25 mouse cellular contexts compared by ENCODE assay signal in the genomic region with DNA sequence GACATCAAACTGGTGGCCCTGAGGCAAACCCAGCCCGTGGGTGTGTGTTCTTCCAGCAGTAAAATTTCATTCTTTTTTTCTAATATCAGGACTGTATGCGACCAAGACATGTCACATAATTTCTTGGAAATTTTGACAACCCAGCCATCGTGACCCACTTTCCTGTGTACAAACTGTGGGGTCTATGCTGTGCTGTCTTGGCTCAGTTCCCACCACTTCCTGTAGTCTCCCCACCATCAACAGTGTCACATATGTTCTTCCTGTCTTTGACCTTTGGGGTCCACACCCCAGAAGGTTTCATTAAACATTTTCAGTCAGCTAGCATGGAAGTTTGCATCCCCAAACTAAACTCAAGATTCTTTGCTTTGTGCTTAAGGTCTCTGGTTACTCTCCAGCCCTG. TPM values are rescaled to one million over a fixed set of nuclear protein-coding genes. Genes with fewer than 3 reads are reported as not detected.
DNase-seq lines count a peak whose midpoint lies in the region; ATAC-seq and TF ChIP-seq lines count a peak whose summit lies in the region.
"Had no signal": no experiment of that assay in that cellular context is flagged by ENCODE, and none has a peak within 500 bp of the region (broad histone marks: within the 10 kb centered on the region; RNA-seq: fewer than 3 reads in every experiment).

No protein-coding gene starts in this region.

- H3K36me3 ChIP-seq in thymus, adult 2 months (ENCODE audit: control insufficient read depth, insufficient read depth, low read length), result no peaks in the 10 kb centered on the region
- no peaks in the 10 kb centered on the region for H3K36me3 ChIP-seq in small intestine, adult 2 months (ENCODE audit: control insufficient read depth, insufficient read depth, low read length)
- H3K36me3 ChIP-seq in hindbrain, embryonic 14.5 days (replicated peaks; ENCODE audit: control insufficient read depth, insufficient read depth), result no peaks in the 10 kb centered on the region
- H3K36me3 ChIP-seq: embryonic facial prominence, embryonic 12.5 days; embryonic facial prominence, embryonic 15.5 days; hindbrain, embryonic 10.5 days; hindbrain, embryonic 13.5 days had no signal

- no peak for ATAC-seq in hindbrain, embryonic 14.5 days (ENCODE audit: low FRiP score)
- ATAC-seq: forebrain, embryonic 14.5 days; forebrain, postnatal 0 days; hindbrain, postnatal 0 days had no signal

- peaks cover 36% of the 10 kb centered on the region for H3K4me1 ChIP-seq in thymus, adult 2 months (replicated peaks; ENCODE audit: control insufficient read depth, insufficient read depth, low read length)
- H3K4me1 ChIP-seq in small intestine, adult 2 months (ENCODE audit: control insufficient read depth, insufficient read depth, insufficient read length, low read length), result peaks cover 3% of the 10 kb centered on the region; the same call in 1 of the 2 replicates
- peaks cover 13% of the 10 kb centered on the region; the same call in 1 of the 2 replicates for H3K4me1 ChIP-seq in hindbrain, embryonic 14.5 days (replicated peaks; ENCODE audit: control insufficient read depth, insufficient read depth, low read length)

- peak overlapping the region; percentile 93 for H3K27ac ChIP-seq in thymus, adult 2 months (ENCODE audit: control insufficient read depth, insufficient read depth, low read length)
- 0 out of 2 replicates have a peak overlapping the region, but pooled peaks have one; percentile 1 for H3K27ac ChIP-seq in small intestine, adult 2 months (ENCODE audit: insufficient read depth, low read depth, low read length)
- no peak overlapping the region for H3K27ac ChIP-seq in hindbrain, embryonic 14.5 days
- H3K27ac ChIP-seq: embryonic facial prominence, embryonic 12.5 days; embryonic facial prominence, embryonic 15.5 days; gastrocnemius, adult 2 months; hindbrain, embryonic 10.5 days; hindbrain, embryonic 13.5 days; hindbrain, postnatal 0 days had no signal

- H3K4me2 ChIP-seq in hindbrain, embryonic 14.5 days (replicated peaks), result no peak overlapping the region
- H3K4me2 ChIP-seq: embryonic facial prominence, embryonic 12.5 days; embryonic facial prominence, embryonic 15.5 days; heart, embryonic 11.5 days; hindbrain, embryonic 13.5 days had no signal

- H3K4me3 ChIP-seq in thymus, adult 2 months (ENCODE audit: control insufficient read depth, insufficient read depth, low read length), result no peak overlapping the region
- no peak overlapping the region for H3K4me3 ChIP-seq in small intestine, adult 2 months (ENCODE audit: low read depth, low read length)
- no peak overlapping the region for H3K4me3 ChIP-seq in hindbrain, embryonic 14.5 days (replicated peaks; ENCODE audit: low read length)
- H3K4me3 ChIP-seq: embryonic facial prominence, embryonic 12.5 days; embryonic facial prominence, embryonic 15.5 days; gastrocnemius, adult 2 months; hindbrain, embryonic 10.5 days; hindbrain, embryonic 13.5 days had no signal

- H3K9ac ChIP-seq in hindbrain, embryonic 14.5 days, result no peak overlapping the region
- H3K9ac ChIP-seq: embryonic facial prominence, embryonic 12.5 days; embryonic facial prominence, embryonic 15.5 days; forebrain, postnatal 0 days; hindbrain, embryonic 13.5 days had no signal

- no peak for TF ChIP-seq CTCF in thymus, adult 2 months (IDR thresholded peaks at IDR 0.05; ENCODE audit: borderline replicate concordance, control insufficient read depth, extremely low read depth, insufficient read depth, low read length, poor library complexity)
- TF ChIP-seq CTCF in small intestine, adult 2 months (IDR thresholded peaks at IDR 0.05; ENCODE audit: extremely low read depth, insufficient read length, insufficient replicate concordance, low read depth, low read length), result no peak

- no peaks in the 10 kb centered on the region for H3K27me3 ChIP-seq in thymus, adult 2 months (ENCODE audit: control insufficient read depth, insufficient read depth, low read length)
- H3K27me3 ChIP-seq in small intestine, adult 2 months (ENCODE audit: control insufficient read depth, insufficient read depth, low read length), result no peaks in the 10 kb centered on the region
- H3K27me3 ChIP-seq in hindbrain, embryonic 14.5 days (ENCODE audit: control insufficient read depth, insufficient read depth, low read length), result no peaks in the 10 kb centered on the region
- H3K27me3 ChIP-seq: embryonic facial prominence, embryonic 12.5 days; embryonic facial prominence, embryonic 15.5 days; hindbrain, embryonic 13.5 days had no signal

- DNase-seq in thymus, adult 2 months, result peak; percentile 32
- no peak for DNase-seq in thymus, postnatal 4 days
- DNase-seq in thymus, postnatal 25 days, result peak; percentile 34
- DNase-seq in hindbrain, embryonic 14.5 days (ENCODE audit: low spot score), result no peak
- DNase-seq in kidney, adult 11 months, result no peak
- DNase-seq: adrenal gland, postnatal 10 days; adrenal gland, postnatal 36 days; cerebellum, adult 11 months; cerebellum, adult 2 months; cerebellum, adult 9-11 months; cerebellum, postnatal 25 days; forebrain, postnatal 0 days; gastrocnemius, adult 2 months; gastrocnemius, postnatal 14 days; heart, postnatal 36 days had no signal

- 22% methylated on average over 3 of the region's 3 CpGs for WGBS in thymus, adult 2 months
- 69% methylated on average over 3 of the region's 3 CpGs for WGBS in small intestine, adult 2 months
- 72% methylated on average over 3 of the region's 3 CpGs for WGBS in hindbrain, embryonic 14.5 days

- H3K9me3 ChIP-seq in hindbrain, embryonic 14.5 days (ENCODE audit: control insufficient read depth, low read length), result no peaks in the 10 kb centered on the region
- H3K9me3 ChIP-seq: embryonic facial prominence, embryonic 12.5 days; embryonic facial prominence, embryonic 15.5 days; hindbrain, embryonic 10.5 days; hindbrain, embryonic 13.5 days had no signal

- no peak for TF ChIP-seq POLR2A in thymus, adult 2 months (IDR thresholded peaks at IDR 0.05; ENCODE audit: control insufficient read depth, extremely low read depth, insufficient read depth, low read length, poor library complexity)
- no peak for TF ChIP-seq POLR2A in small intestine, adult 2 months (IDR thresholded peaks at IDR 0.05; ENCODE audit: low read depth, low read length)

RNA-seq across cellular contexts. Expression of gene Iyd, which starts 28.6 kb away (rescaled TPM):
- polyA plus RNA-seq in thymus, adult 2 months (2012; rRNA removed), result 0.13 and 0.22 TPM in 2 replicates
- polyA plus RNA-seq in small intestine, adult 2 months (2012; rRNA removed), result 4.3 and 5.2 TPM in 2 replicates
- 0.32 and 0.77 TPM in 2 replicates for polyA plus RNA-seq in hindbrain, embryonic 14.5 days (2014; fragmentation: Nextera tagmentation; extraction: Ambion mirVana)
- polyA plus RNA-seq: C2C12; forebrain, embryonic 11.5 days; hindbrain, embryonic 10.5 days had no signal

Comparison
In these comparisons a context has a peak if more than half of its experiments do, and no peak if none do; other contexts are left out.
1. DNase-seq: peak in thymus, adult 2 months (single experiment) and thymus, postnatal 25 days (single experiment); none in thymus, postnatal 4 days (single experiment), hindbrain, embryonic 14.5 days (single experiment) and kidney, adult 11 months (single experiment).